Mouse (Mus musculus) lung, postnatal 25 days (tissue): ENCODE measurements at regions not wholly inside any gene's neighbourhood (a gene's known extent, or its start where the extent isn't known, plus 50 kb on each side); places are given as distances from the start of the nearest gene placed in this dataset.
A peak's percentile ranks its signal among the peaks of the same experiment; 100 is the strongest.

ENCODE experiments used
- DNase-seq: peaks from one replicate; pipeline ENCODE4 v3.0.0; 2022; ENCODE audit warnings: low spot score

GRCm38 (mm10) chr1:73214305-73214946 lies 198.7 kb upstream of the Tnp1 start:
- DNase-seq: no peak

GRCm38 (mm10) chr1:73207421-73207820 lies 191.7 kb upstream of the Tnp1 start:
- no peak for DNase-seq

GRCm38 (mm10) chr1:73205788-73206187 lies 190.1 kb upstream of the Tnp1 start:
- no peak for DNase-seq

GRCm38 (mm10) chr1:73200112-73200511 lies 184.4 kb upstream of the Tnp1 start:
- peak; percentile 51 for DNase-seq

GRCm38 (mm10) chr1:73190832-73191231 lies 175.1 kb upstream of the Tnp1 start:
- no peak for DNase-seq

- DNase-seq: peak; percentile 29
These were observed 173.1 kb upstream of the Tnp1 start for GRCm38 (mm10) chr1:73188796-73189195.

- DNase-seq: no peak
These were observed 168.8 kb upstream of the Tnp1 start for GRCm38 (mm10) chr1:73184477-73184876.

- no peak for DNase-seq
These were observed 163.1 kb upstream of the Tnp1 start for GRCm38 (mm10) chr1:73178810-73179209.

- no peak for DNase-seq
These were observed 161.4 kb upstream of the Tnp1 start for GRCm38 (mm10) chr1:73177076-73177475.

- DNase-seq: no peak
These were observed 154.9 kb upstream of the Tnp1 start for GRCm38 (mm10) chr1:73170668-73171008.

GRCm38 (mm10) chr1:73169929-73170667 lies 154.4 kb upstream of the Tnp1 start:
- no peak for DNase-seq

- DNase-seq: no peak
These were observed 153.6 kb upstream of the Tnp1 start for GRCm38 (mm10) chr1:73169077-73169869.

- DNase-seq: no peak
These were observed 144.5 kb upstream of the Tnp1 start for GRCm38 (mm10) chr1:73160199-73160598.

- DNase-seq: no peak
These were observed 143.8 kb upstream of the Tnp1 start for GRCm38 (mm10) chr1:73159405-73159976.

- peak; percentile 33 for DNase-seq
These were observed 137.9 kb upstream of the Tnp1 start for GRCm38 (mm10) chr1:73153438-73154097.

GRCm38 (mm10) chr1:73149926-73150325 lies 134.2 kb upstream of the Tnp1 start:
- no peak for DNase-seq

GRCm38 (mm10) chr1:73142845-73143244 lies 127.1 kb upstream of the Tnp1 start:
- no peak for DNase-seq

GRCm38 (mm10) chr1:73140557-73141345 lies 125.0 kb upstream of the Tnp1 start:
- peak; percentile 66 for DNase-seq

GRCm38 (mm10) chr1:73130215-73130861 lies 114.6 kb upstream of the Tnp1 start:
- DNase-seq: no peak

- DNase-seq: no peak
These were observed 107.3 kb upstream of the Tnp1 start for GRCm38 (mm10) chr1:73123012-73123411.

- DNase-seq: no peak
These were observed 103.0 kb upstream of the Tnp1 start for GRCm38 (mm10) chr1:73118661-73119060.
